Mouse (Mus musculus) bone marrow macrophage, adult 2 months (primary cell): ENCODE data around the gene Carmil1. TPM values are rescaled to one million over a fixed set of nuclear protein-coding genes. Genes with fewer than 3 reads are reported as not detected.

Experiments used
- H3K27ac ChIP-seq: 2 replicates; pipeline ENCODE4 v1.5.1; 2012; ENCODE audit warnings: low read depth, low read length; ENCODE audit not compliant: insufficient read depth
- H3K4me1 ChIP-seq: 2 replicates; pipeline ENCODE4 v1.6.1; 2012; ENCODE audit warnings: low read length; ENCODE audit not compliant: control insufficient read depth, insufficient read depth
- H3K4me3 ChIP-seq: 2 replicates; pipeline ENCODE4 v1.5.1; 2012; ENCODE audit warnings: mild to moderate bottlenecking, low read length, moderate library complexity; ENCODE audit not compliant: insufficient read depth
- CTCF ChIP-seq: IDR thresholded peaks from 2 replicates; pipeline ENCODE4 v1.5.1; 2012; ENCODE audit warnings: low read depth, mild to moderate bottlenecking, low read length, moderate library complexity
- POLR2A ChIP-seq: IDR thresholded peaks from 2 replicates; pipeline ENCODE4 v1.6.1; 2012; ENCODE audit warnings: mild to moderate bottlenecking, low read depth, low read length, borderline replicate concordance
- polyA plus RNA-seq: library from polyadenylated mRNA; stranded (reverse); fragments of >200 nt; gene quantifications from 2 replicates; pipeline ENCODE4 v1.2.4, GENCODE M21; 2012; ENCODE audit not compliant: missing spikeins, insufficient read depth, insufficient read length

The Carmil1 gene
- polyA plus RNA-seq, 1 experiment, result 4.1 TPM

DNA sequence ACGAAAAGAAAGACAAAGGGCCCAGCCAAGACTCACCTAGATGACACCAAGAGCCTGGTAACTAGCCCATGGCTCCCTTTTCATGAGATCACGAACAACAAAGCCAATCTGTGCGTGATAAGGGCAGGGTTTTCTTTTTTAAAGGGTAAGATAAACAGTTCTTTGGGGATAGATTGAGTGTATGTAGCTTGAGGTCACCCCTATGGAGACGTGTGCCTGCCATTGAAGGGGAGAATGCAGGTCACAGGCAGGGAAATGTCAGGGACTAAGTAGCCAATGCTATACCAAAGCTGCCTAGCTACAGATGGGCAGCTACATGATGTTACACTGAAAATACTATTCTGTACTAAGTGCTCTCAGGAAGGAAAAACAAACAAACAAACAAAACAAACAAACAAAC is 120.6 kb downstream of the Carmil1 start:
- Histone ChIP-seq H3K4me3 (no peak overlapping the region), H3K4me1 (no peaks in the 10 kb centered on the region), H3K27ac (no peak overlapping the region)
- no peak for TF ChIP-seq POLR2A
- TF ChIP-seq CTCF, result no peak

DNA sequence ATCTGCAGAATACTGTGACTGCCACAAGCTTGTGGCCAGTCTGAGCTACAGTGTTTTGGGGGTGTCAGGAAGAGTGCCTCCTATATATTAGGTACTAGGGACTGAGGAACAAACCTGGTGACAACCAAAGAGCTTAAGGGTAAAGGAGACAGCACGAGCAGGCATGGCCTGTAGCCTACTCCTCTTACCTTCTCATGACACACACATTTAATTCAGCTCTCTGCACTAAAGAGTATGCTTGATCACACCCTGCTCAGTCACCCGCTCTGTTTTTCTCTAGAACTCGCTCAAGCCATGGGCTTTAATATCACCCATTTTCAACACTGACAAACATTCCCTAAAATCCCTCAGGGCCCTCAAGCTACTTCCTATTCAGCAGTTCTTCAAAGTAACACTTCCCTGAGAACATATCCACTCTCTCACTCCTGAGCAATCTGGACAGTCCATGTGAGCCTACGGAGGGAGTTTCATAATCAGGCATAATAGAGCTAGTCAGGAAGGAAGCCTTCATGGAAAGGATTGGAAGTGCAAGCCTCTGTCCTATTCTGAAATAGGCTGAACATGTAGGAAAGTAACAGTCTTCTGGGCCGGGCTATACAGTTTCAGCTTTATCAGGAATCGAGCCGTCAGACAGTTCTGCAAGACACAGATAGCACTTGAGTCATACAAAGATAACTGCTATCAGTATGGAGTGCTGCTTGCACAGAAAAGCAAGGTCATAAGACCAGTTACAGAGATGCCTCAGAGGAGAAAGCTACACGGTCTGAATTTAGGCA is 121.2 kb downstream of the Carmil1 start:
- Histone ChIP-seq H3K4me3 (no peak overlapping the region), H3K27ac (no peak overlapping the region), H3K4me1 (no peaks in the 10 kb centered on the region)
- TF ChIP-seq POLR2A (no peak), CTCF (no peak)

DNA sequence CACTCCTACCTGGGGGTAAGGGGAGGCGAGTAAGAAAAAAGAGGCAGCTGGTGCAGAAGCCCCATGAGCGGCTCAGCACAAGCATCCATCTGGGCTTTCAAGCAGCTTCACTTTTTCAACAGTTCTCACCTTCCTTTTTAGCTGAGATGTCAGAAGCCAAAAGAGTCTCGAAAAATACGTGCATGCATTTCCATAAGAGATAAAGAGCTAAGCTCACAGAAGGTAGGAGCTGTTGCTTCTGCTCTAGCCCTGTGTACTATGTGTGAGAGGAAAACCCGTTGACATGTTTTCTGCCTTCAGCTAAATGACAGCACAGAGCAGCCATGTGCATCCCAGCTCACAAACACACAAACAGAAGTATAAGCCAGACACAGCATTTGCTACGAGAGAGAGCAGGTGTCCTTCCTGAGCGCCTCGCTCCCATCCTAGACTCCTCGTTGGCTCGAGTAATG is 123.0 kb downstream of the Carmil1 start:
- Histone ChIP-seq H3K4me1 (no peaks in the 10 kb centered on the region), H3K27ac (no peak overlapping the region)
- TF ChIP-seq CTCF (no peak), POLR2A (no peak)

DNA sequence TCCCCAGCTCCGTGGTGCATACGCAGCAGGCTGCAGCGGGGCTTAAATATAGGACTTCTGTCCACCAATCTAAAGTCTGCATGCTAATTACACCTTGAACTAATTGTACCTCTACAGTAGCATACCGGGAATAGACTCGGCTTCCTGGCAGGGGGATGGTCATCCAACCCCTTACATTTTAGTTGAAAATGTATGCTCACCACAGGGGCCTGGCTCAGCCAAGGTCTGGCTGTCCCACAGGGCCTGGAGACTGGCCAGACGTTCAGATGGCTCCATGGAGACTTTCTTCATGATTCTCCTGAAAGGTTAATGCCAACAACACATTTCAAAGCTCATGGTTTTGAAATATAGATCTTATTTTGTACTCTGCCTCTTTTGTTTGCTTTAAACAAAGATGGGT is 125.4 kb downstream of the Carmil1 start:
- Histone ChIP-seq H3K27ac (no peak overlapping the region), H3K4me3 (no peak overlapping the region), H3K4me1 (no peaks in the 10 kb centered on the region)
- TF ChIP-seq POLR2A, result no peak
- no peak for TF ChIP-seq CTCF

More for the DNA sequence above, 123.0 kb downstream of the Carmil1 start:
- H3K4me3 ChIP-seq, result no peak overlapping the region

DNA sequence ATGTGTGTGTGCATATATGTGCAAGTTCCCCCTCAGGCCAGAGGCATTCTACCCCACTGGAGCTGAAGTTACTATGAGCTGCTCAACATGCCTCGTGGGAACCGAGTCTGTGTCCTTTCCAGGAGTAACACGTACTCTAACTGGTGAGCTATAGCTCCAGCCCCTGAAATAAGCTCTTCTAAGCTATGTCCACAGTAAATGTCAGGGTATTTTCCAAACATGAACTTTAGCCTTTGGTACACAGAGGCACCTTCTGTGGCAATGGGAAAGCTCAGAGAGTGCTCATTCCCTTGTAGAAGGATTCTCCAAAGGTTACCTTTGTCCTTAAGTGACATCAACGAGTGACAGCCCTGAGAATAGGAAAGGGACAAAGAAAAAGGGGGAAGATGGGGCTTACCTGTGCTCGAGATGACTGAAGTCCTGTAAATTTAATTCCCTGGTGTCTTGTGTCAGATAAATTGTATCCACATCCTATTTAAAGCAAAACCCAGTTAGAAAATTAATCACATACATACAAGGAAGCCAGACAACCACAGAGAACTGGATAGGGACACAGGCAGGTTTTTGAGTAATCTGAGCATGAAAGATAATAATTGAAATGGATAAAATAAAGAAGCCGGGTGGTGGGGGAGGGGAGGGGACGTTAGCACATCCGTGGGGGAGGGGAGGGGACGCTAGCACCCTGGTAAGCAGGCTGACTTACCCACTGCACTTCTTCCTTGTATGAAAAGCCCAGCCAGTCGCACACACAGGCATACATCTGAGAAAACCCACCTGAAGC is 126.1 kb downstream of the Carmil1 start:
- no peak overlapping the region for H3K27ac ChIP-seq
- H3K4me1 ChIP-seq, result no peaks in the 10 kb centered on the region
- TF ChIP-seq POLR2A, result no peak
- no peak for TF ChIP-seq CTCF

DNA sequence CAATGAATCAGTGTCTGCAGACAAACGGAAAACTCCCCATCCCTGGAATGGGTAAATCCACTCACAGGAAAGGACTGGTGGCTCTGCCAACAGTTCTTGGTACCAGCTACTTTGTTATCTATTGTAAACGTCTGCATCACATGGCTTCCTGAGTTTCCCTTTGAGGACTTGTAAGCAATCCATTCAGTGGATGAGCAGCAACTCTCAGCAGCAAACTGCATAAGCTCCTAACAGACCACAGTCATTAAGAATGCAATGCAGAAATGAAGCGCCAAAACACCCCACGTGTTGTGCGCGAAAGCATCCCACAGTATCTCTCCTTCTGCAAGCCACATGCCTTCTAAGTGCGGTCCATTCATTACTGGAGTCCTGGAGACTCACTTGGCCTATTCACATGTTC is 128.0 kb downstream of the Carmil1 start:
- Histone ChIP-seq H3K4me1 (no peaks in the 10 kb centered on the region), H3K4me3 (no peak overlapping the region), H3K27ac (no peak overlapping the region)
- TF ChIP-seq POLR2A (no peak), CTCF (no peak)

More for the DNA sequence above, 126.1 kb downstream of the Carmil1 start:
- H3K4me3 ChIP-seq, result no peak overlapping the region

DNA sequence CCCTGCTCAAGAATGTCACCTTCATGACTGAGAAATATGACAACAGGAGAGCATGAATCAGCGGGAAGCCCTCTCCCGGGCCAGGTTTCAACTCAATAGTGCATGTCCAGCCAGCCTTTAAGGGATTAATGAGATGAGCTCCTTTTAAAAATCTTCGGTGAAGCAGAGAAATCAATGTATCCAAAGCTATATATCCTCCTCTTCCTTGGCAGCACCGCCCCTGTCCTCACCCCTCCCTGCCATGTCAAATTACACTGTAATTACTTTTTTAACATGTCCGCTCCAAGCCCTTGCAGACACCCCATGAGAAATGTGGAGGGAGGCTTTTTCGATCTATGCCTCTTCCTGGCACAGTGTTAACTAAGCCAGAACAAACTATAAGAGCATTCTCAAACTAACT is 129.3 kb downstream of the Carmil1 start:
- Histone ChIP-seq H3K4me3 (no peak overlapping the region), H3K4me1 (no peaks in the 10 kb centered on the region), H3K27ac (no peak overlapping the region)
- TF ChIP-seq CTCF, result no peak
- no peak for TF ChIP-seq POLR2A

DNA sequence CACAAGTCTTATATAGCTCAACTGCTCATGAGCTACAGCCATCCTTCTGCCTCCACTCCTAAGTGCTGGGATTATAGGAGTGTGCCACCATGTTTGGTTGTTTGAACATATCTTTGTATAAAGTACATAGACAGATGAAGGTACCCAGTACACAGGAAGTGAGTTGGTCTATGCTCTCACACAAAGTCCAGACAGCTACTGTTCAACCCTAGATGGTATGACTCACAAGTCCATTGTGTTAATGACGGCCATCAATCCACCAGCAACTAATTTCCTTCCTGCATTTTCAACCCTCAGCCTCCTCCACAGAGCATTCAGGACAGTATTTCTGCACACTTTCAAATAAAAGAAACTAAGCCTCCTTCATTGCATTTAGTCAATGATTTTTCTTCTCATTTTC is 132.0 kb downstream of the Carmil1 start:
- Histone ChIP-seq H3K4me1 (no peaks in the 10 kb centered on the region), H3K4me3 (no peak overlapping the region), H3K27ac (no peak overlapping the region)
- TF ChIP-seq CTCF (no peak), POLR2A (no peak)

DNA sequence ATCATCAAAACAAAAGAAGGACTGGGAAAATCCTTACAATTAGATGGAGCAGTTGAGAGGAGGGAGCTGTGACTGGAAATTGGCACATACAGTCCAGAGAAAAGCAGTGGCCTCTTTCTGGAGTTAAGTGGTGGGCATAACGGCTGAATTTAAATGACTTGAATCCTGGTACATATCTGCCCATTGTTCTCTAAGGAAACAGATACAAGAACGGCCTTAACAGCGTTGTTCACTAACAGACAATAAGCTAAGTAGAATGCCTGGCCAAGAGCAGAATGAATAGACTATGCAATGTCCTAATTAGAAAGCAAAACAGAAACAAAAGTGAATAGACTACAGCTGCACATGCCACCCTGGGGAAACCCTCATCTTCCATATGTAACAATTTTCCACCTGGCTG is 133.6 kb downstream of the Carmil1 start:
- Histone ChIP-seq H3K27ac (no peak overlapping the region), H3K4me1 (no peaks in the 10 kb centered on the region), H3K4me3 (no peak overlapping the region)
- TF ChIP-seq POLR2A, result no peak
- no peak for TF ChIP-seq CTCF

DNA sequence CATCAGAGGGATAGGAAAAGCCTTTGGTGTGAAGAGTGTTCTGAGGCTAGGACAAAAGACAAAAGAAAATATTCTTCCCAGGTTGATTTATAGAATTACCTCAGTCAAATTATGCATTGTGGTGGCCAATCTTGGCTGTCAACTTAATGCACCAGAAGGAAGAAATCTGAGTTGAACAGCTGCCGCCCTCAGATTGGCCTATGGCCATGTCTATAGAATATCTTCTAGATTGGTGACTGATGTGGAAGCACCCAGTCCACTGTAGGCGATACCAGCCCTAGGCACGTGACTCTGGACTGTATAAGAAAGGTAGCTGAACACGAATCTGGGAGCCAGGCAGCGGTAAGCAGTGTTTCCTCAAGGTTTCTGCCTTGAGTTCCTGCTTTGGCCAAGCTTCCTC is 134.1 kb downstream of the Carmil1 start:
- H3K4me3 ChIP-seq, result no peak overlapping the region
- H3K4me1 ChIP-seq, result no peaks in the 10 kb centered on the region
- H3K27ac ChIP-seq, result no peak overlapping the region
- TF ChIP-seq POLR2A (no peak), CTCF (no peak)
